Mouse (Mus musculus) spleen, postnatal 4 days (tissue): ENCODE data around the gene Trpm6.

Experiments
- DNase-seq, 2 experiments: peaks; one replicate each; pipeline ENCODE4 v3.0.0; 2022; ENCODE audit warnings: low spot score in 2 of 2

The Trpm6 gene

GRCm38 (mm10) chr19:18749598-18750339 lies at the start of gene Trpm6:
Gene Trpm6, plus strand, starts transcription at chr19:18749983.
- no peak for DNase-seq

- peak in 1 of 2 experiments; percentile 2 for DNase-seq
Measured at GRCm38 (mm10) chr19:18708101-18708500, 41.7 kb upstream of the Trpm6 start.

GRCm38 (mm10) chr19:18710903-18711302 lies 38.9 kb upstream of the Trpm6 start:
- no peak for DNase-seq

GRCm38 (mm10) chr19:18711589-18711988 lies 38.2 kb upstream of the Trpm6 start:
- DNase-seq, result no peak

GRCm38 (mm10) chr19:18712153-18712865 lies 37.5 kb upstream of the Trpm6 start:
- no peak for DNase-seq

- DNase-seq, result peak; percentile 99
Measured at GRCm38 (mm10) chr19:18712866-18713300, 36.9 kb upstream of the Trpm6 start, which contains the start of gene D030056L22Rik. Gene D030056L22Rik, plus strand, starts transcription at chr19:18713193.

GRCm38 (mm10) chr19:18713357-18713756 lies 36.4 kb upstream of the Trpm6 start:
- DNase-seq, result peak; percentile 60 to 87

- peak; percentile 70 to 85 for DNase-seq
Measured at GRCm38 (mm10) chr19:18716374-18716773, 33.4 kb upstream of the Trpm6 start.

GRCm38 (mm10) chr19:18720337-18720736 lies 29.4 kb upstream of the Trpm6 start:
- no peak for DNase-seq

GRCm38 (mm10) chr19:18725186-18725585 lies 24.6 kb upstream of the Trpm6 start:
- no peak for DNase-seq

GRCm38 (mm10) chr19:18730255-18730654 lies 19.5 kb upstream of the Trpm6 start:
- no peak for DNase-seq

GRCm38 (mm10) chr19:18731077-18731476 lies 18.7 kb upstream of the Trpm6 start:
- no peak for DNase-seq

- DNase-seq, result no peak
Measured at GRCm38 (mm10) chr19:18735901-18736300, 13.9 kb upstream of the Trpm6 start.

GRCm38 (mm10) chr19:18739146-18739545 lies 10.6 kb upstream of the Trpm6 start:
- no peak for DNase-seq

GRCm38 (mm10) chr19:18743946-18744345 lies 5.8 kb upstream of the Trpm6 start:
- no peak for DNase-seq

- DNase-seq, result no peak
Measured at GRCm38 (mm10) chr19:18746576-18747340, 3.0 kb upstream of the Trpm6 start.

- DNase-seq, result no peak
Measured at GRCm38 (mm10) chr19:18747379-18747778, 2.4 kb upstream of the Trpm6 start.

- no peak for DNase-seq
Measured at GRCm38 (mm10) chr19:18757191-18757590, 7.4 kb downstream of the Trpm6 start.

- DNase-seq, result no peak
Measured at GRCm38 (mm10) chr19:18757706-18758105, 7.9 kb downstream of the Trpm6 start.

GRCm38 (mm10) chr19:18758269-18758668 lies 8.5 kb downstream of the Trpm6 start:
- DNase-seq, result no peak

GRCm38 (mm10) chr19:18758916-18759315 lies 9.1 kb downstream of the Trpm6 start:
- no peak for DNase-seq

GRCm38 (mm10) chr19:18766399-18766798 lies 16.6 kb downstream of the Trpm6 start:
- DNase-seq, result no peak
